Mouse (Mus musculus) testis, adult 2 months (tissue): Measurements from ENCODE around the gene Desi1.

ENCODE experiments used
- CTCF ChIP-seq: fragments of 200-500 bp; IDR thresholded peaks from 2 replicates; pipeline ENCODE4 v1.5.1; 2012; ENCODE audit warnings: low read depth, mild to moderate bottlenecking, inconsistent platforms, low read length, moderate library complexity; ENCODE audit not compliant: control insufficient read depth, insufficient read depth, insufficient replicate concordance
- POLR2A ChIP-seq: fragments of 200-500 bp; IDR thresholded peaks from 2 replicates; pipeline ENCODE4 v1.6.1; 2012; ENCODE audit warnings: low read depth, mild to moderate bottlenecking, inconsistent platforms, low read length, moderate library complexity; ENCODE audit not compliant: control insufficient read depth

- TF ChIP-seq POLR2A (no peak), CTCF (no peak)
Measured at GRCm38 (mm10) chr15:81943176-81943749, 90.4 kb downstream of the Desi1 start.
